Mouse (Mus musculus) forebrain, embryonic 11.5 days (tissue): ENCODE results near the gene Nipa2. TPM values are rescaled to one million over a fixed set of nuclear protein-coding genes. Genes with fewer than 3 reads are reported as not detected.

Experiments
- ATAC-seq: fragments of 200-750 bp; cut with Nextera tagmentation; replicated peaks from 2 replicates; pipeline ENCODE4 v1.8.0; 2017; ENCODE audit warnings: moderate TSS enrichment; ENCODE audit not compliant: low FRiP score
- DNase-seq: peaks from one replicate; pipeline ENCODE4 v3.0.0-alpha.2; 2017; ENCODE audit warnings: low spot score
- H3K27ac ChIP-seq: fragments of 300-500 bp; sonication (generic); 2 replicates; pipeline ENCODE4 v1.5.1; 2014; ENCODE audit warnings: low read depth, low read length
- H3K27me3 ChIP-seq: fragments of 300-500 bp; sonication (generic); 2 replicates; pipeline ENCODE4 v1.6.1; 2014; ENCODE audit warnings: mild to moderate bottlenecking, low read length, mixed read lengths; ENCODE audit not compliant: control insufficient read depth, insufficient read depth
- H3K36me3 ChIP-seq: fragments of 300-500 bp; sonication (generic); 2 replicates; pipeline ENCODE4 v1.6.1; 2014; ENCODE audit warnings: mild to moderate bottlenecking, low read length, moderate library complexity, mixed read lengths; ENCODE audit not compliant: control insufficient read depth, insufficient read depth
- H3K4me1 ChIP-seq: fragments of 300-500 bp; sonication (generic); replicated peaks from 2 replicates; pipeline ENCODE4 v1.6.1; 2014; ENCODE audit warnings: low read length, mixed read lengths; ENCODE audit not compliant: control insufficient read depth, insufficient read depth
- H3K4me2 ChIP-seq: fragments of 300-500 bp; sonication (generic); 2 replicates; pipeline ENCODE4 v1.6.1; 2014; ENCODE audit warnings: low read depth, mild to moderate bottlenecking, low read length, moderate library complexity, mixed read lengths; ENCODE audit not compliant: severe bottlenecking
- H3K4me3 ChIP-seq: fragments of 300-500 bp; sonication (generic); 2 replicates; pipeline ENCODE4 v1.5.1; 2014; ENCODE audit warnings: low read depth, low read length
- H3K9ac ChIP-seq: fragments of 300-500 bp; sonication (generic); 2 replicates; pipeline ENCODE4 v1.6.1; 2014; ENCODE audit warnings: low read length
- H3K9me3 ChIP-seq: fragments of 300-500 bp; sonication (generic); 2 replicates; pipeline ENCODE4 v1.6.1; 2016; ENCODE audit warnings: low read length, mixed read lengths; ENCODE audit not compliant: control insufficient read depth
- WGBS: fragments of 180-500 bp; shearing (Covaris S2); extraction: QIAGEN DNeasy Blood & Tissue Kit; methylation state at CpG from one replicate; pipeline ENCODE4 v1.1.7; 2014; 5-methylcytosine and 5-hydroxymethylcytosine counted together
- polyA plus RNA-seq: library from polyadenylated mRNA; unstranded; fragments of >200 nt; fragmentation: Nextera tagmentation; extraction: Ambion mirVana; gene quantifications from 2 replicates; pipeline ENCODE4 v1.2.1, GENCODE M21; 2014

Nipa2 gene
- polyA plus RNA-seq, 1 experiment from 2014 or later, result 49.9 TPM

- Histone ChIP-seq H3K9ac (no peak overlapping the region), H3K36me3 (no peaks in the 10 kb centered on the region), H3K4me2 (no peak overlapping the region), H3K9me3 (no peaks in the 10 kb centered on the region), H3K4me1 (no peaks in the 10 kb centered on the region), H3K4me3 (no peak overlapping the region), H3K27ac (no peak overlapping the region), H3K27me3 (no peaks in the 10 kb centered on the region)
- 89% methylated on average over 4 of the region's 4 CpGs for WGBS
- DNase-seq (no peak), ATAC-seq (no peak)
Observed at GRCm38 (mm10) chr7:55889996-55890395, 72.3 kb downstream of the Nipa2 start.

- H3K27me3 ChIP-seq, result no peaks in the 10 kb centered on the region
- H3K9ac ChIP-seq, result no peak overlapping the region
- H3K27ac ChIP-seq, result no peak overlapping the region
- H3K4me2 ChIP-seq, result no peak overlapping the region
- H3K36me3 ChIP-seq, result no peaks in the 10 kb centered on the region
- no peak for DNase-seq
- no peaks in the 10 kb centered on the region for H3K4me1 ChIP-seq
- no peaks in the 10 kb centered on the region for H3K9me3 ChIP-seq
- 89% methylated on average over 4 of the region's 4 CpGs for WGBS
- no peak overlapping the region for H3K4me3 ChIP-seq
- ATAC-seq, result no peak
Observed at GRCm38 (mm10) chr7:55888603-55889002, 73.7 kb downstream of the Nipa2 start.

Other genes starting within 250 kb of the Nipa2 start
- gene Siglech, start 194.3 kb downstream of the Nipa2 start, polyA plus RNA-seq, result 0.33 and 0.43 TPM in 2 replicates
- 40.9 and 45.2 TPM in 2 replicates for gene Tubgcp5, start 168.3 kb downstream of the Nipa2 start, polyA plus RNA-seq
- gene Cyfip1, start 120.7 kb downstream of the Nipa2 start, polyA plus RNA-seq, result 81.4 and 88.7 TPM in 2 replicates
- gene Nipa1, start 57.5 kb upstream of the Nipa2 start, polyA plus RNA-seq, result 7.3 and 9.6 TPM in 2 replicates
- 27.1 and 30.1 TPM in 2 replicates for gene Herc2, start 87.7 kb upstream of the Nipa2 start, polyA plus RNA-seq